In the genomic region with DNA sequence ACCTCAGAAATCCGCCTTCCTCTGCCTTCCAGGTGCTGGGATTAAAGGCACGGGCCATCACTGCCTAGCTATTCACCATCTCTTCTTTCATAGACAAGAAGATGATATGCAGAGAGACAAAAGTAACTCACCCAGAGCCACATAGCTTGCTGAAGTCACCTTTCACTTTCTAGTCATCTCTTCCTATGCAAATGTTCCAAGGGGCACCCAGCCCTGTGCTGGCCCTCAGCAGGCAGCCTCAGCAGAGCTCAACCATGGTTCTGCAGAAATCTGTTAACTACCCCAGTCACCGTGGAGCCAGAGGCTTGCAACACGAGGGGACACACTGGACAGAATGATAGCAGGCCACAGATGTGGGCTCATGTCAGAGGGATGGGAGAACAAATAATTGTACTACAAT, we compare ENCODE assay signal across 30 mouse cellular contexts. TPM values are rescaled to one million over a fixed set of nuclear protein-coding genes. Genes with fewer than 3 reads are reported as not detected.
DNase-seq lines count a peak whose midpoint lies in the region; ATAC-seq lines count a peak whose summit lies in the region.
"Had no signal": no experiment of that assay in that cellular context is flagged by ENCODE, and none has a peak within 500 bp of the region (broad histone marks: within the 10 kb centered on the region; RNA-seq: fewer than 3 reads in every experiment).

No protein-coding gene starts in this region.

- no peaks in the 10 kb centered on the region for H3K9me3 ChIP-seq in liver, embryonic 11.5 days (ENCODE audit: control insufficient read depth, low read length)
- H3K9me3 ChIP-seq in liver, embryonic 16.5 days (replicated peaks; ENCODE audit: control insufficient read depth, low read length) = no peaks in the 10 kb centered on the region
- H3K9me3 ChIP-seq in hindbrain, embryonic 16.5 days (ENCODE audit: control insufficient read depth, low read length) = no peaks in the 10 kb centered on the region
- H3K9me3 ChIP-seq: embryonic facial prominence, embryonic 10.5 days; embryonic facial prominence, embryonic 15.5 days; heart, embryonic 12.5 days; limb, embryonic 12.5 days had no signal

- H3K27ac ChIP-seq in liver, embryonic 11.5 days (ENCODE audit: low read depth, low read length) = peak overlapping the region; percentile 62
- H3K27ac ChIP-seq in liver, embryonic 16.5 days (ENCODE audit: low read length) = peak overlapping the region; percentile 37
- H3K27ac ChIP-seq in hindbrain, embryonic 16.5 days (ENCODE audit: low read depth, low read length) = no peak overlapping the region
- H3K27ac ChIP-seq: embryonic facial prominence, embryonic 10.5 days; embryonic facial prominence, embryonic 15.5 days; heart, adult 2 months; hindbrain, embryonic 14.5 days; left cerebral cortex, adult 2 months; limb, embryonic 12.5 days; macrophage; stomach, postnatal 0 days had no signal

- H3K4me2 ChIP-seq in liver, embryonic 11.5 days = peak overlapping the region; percentile 61
- peak overlapping the region; percentile 39 for H3K4me2 ChIP-seq in liver, embryonic 16.5 days (ENCODE audit: low read depth, low read length)
- H3K4me2 ChIP-seq in hindbrain, embryonic 16.5 days (ENCODE audit: low read length) = no peak overlapping the region
- H3K4me2 ChIP-seq: embryonic facial prominence, embryonic 15.5 days; heart, embryonic 12.5 days; hindbrain, embryonic 14.5 days; limb, embryonic 12.5 days had no signal

- WGBS in liver, embryonic 11.5 days = 48% methylated on average over 4 of the region's 4 CpGs
- WGBS in liver, embryonic 16.5 days (ENCODE audit: insufficient replicate concordance) = 29% methylated on average over 4 of the region's 4 CpGs
- WGBS in hindbrain, embryonic 16.5 days = 68% methylated on average over 4 of the region's 4 CpGs

- H3K4me3 ChIP-seq in liver, embryonic 11.5 days (ENCODE audit: low read depth, low read length) = no peak overlapping the region
- H3K4me3 ChIP-seq in liver, embryonic 16.5 days (ENCODE audit: low read depth, low read length) = no peak overlapping the region
- H3K4me3 ChIP-seq in hindbrain, embryonic 16.5 days (ENCODE audit: low read length) = no peak overlapping the region
- H3K4me3 ChIP-seq: embryonic facial prominence, embryonic 10.5 days; embryonic facial prominence, embryonic 15.5 days; heart, adult 2 months; heart, embryonic 12.5 days; left cerebral cortex, adult 2 months; limb, embryonic 12.5 days had no signal

- H3K27me3 ChIP-seq in liver, embryonic 11.5 days (replicated peaks; ENCODE audit: control insufficient read depth, insufficient read depth, low read length) = no peaks in the 10 kb centered on the region
- H3K27me3 ChIP-seq in liver, embryonic 16.5 days (ENCODE audit: control insufficient read depth, insufficient read depth, low read depth, low read length) = no peaks in the 10 kb centered on the region
- peaks cover 26% of the 10 kb centered on the region for H3K27me3 ChIP-seq in hindbrain, embryonic 16.5 days (replicated peaks; ENCODE audit: control insufficient read depth, insufficient read depth, low read length)

- H3K4me1 ChIP-seq in liver, embryonic 11.5 days (replicated peaks; ENCODE audit: control insufficient read depth, insufficient read depth, low read length) = peaks cover 85% of the 10 kb centered on the region
- peaks cover 90% of the 10 kb centered on the region for H3K4me1 ChIP-seq in liver, embryonic 16.5 days (ENCODE audit: control insufficient read depth, low read depth, low read length)
- H3K4me1 ChIP-seq in hindbrain, embryonic 16.5 days (ENCODE audit: control insufficient read depth, insufficient read depth, low read depth, low read length) = peaks cover 3% of the 10 kb centered on the region; the same call in 1 of the 2 replicates

- no peaks in the 10 kb centered on the region for H3K36me3 ChIP-seq in liver, embryonic 11.5 days (ENCODE audit: control insufficient read depth, insufficient read depth, low read length)
- no peaks in the 10 kb centered on the region for H3K36me3 ChIP-seq in liver, embryonic 16.5 days (ENCODE audit: control insufficient read depth, insufficient read depth)
- H3K36me3 ChIP-seq in hindbrain, embryonic 16.5 days (ENCODE audit: control insufficient read depth, insufficient read depth, low read length) = no peaks in the 10 kb centered on the region
- H3K36me3 ChIP-seq: embryonic facial prominence, embryonic 10.5 days; embryonic facial prominence, embryonic 15.5 days; heart, embryonic 12.5 days had no signal

- no peak overlapping the region for H3K9ac ChIP-seq in liver, embryonic 11.5 days (ENCODE audit: low read depth, low read length)
- no peak overlapping the region for H3K9ac ChIP-seq in liver, embryonic 16.5 days (ENCODE audit: low read depth, low read length)
- H3K9ac ChIP-seq in hindbrain, embryonic 16.5 days (ENCODE audit: low read depth, low read length) = no peak overlapping the region
- H3K9ac ChIP-seq: embryonic facial prominence, embryonic 15.5 days; heart, embryonic 12.5 days; hindbrain, embryonic 14.5 days; limb, embryonic 12.5 days had no signal

- peak; percentile 31 to 41 for DNase-seq in spleen, postnatal 10 days (ENCODE audit: low spot score in 2 of 2)
- no peak for DNase-seq in spleen, postnatal 14 days (ENCODE audit: low spot score in 2 of 2)
- no peak for DNase-seq in liver, embryonic 11.5 days (ENCODE audit: low spot score)
- DNase-seq in right cerebral cortex, postnatal 4 days = no peak
- DNase-seq in urinary bladder, postnatal 36 days (ENCODE audit: low spot score in 2 of 2) = no peak
- DNase-seq: adrenal gland, adult 8-10 months; cerebellum, adult 8-10 months; cerebellum, postnatal 25 days; heart, adult 2 months; heart, postnatal 4 days; kidney, adult 11 months; kidney, postnatal 14 days; lung, adult 18-20 months; lung, postnatal 10 days; midbrain, embryonic 14.5 days; right cerebral cortex, adult 18-20 months; thymus, adult 2 months had no signal

- ATAC-seq in liver, embryonic 11.5 days (replicated peaks; ENCODE audit: low FRiP score) = no peak
- no peak for ATAC-seq in liver, embryonic 16.5 days (ENCODE audit: low read depth)
- ATAC-seq in hindbrain, embryonic 16.5 days = no peak
- ATAC-seq: CD4-positive, CD25-positive, alpha-beta regulatory T cell, adult 4 months; forebrain, embryonic 14.5 days; inflammation-experienced regulatory T-cells, adult 6 months had no signal

RNA-seq across cellular contexts. Expression of gene Rnf220, which starts 20.1 kb away (rescaled TPM):
- 63.6 and 70.9 TPM in 2 replicates for polyA plus RNA-seq in liver, embryonic 11.5 days (2014; fragmentation: Nextera tagmentation; extraction: Ambion mirVana)
- 21.5 and 21.6 TPM in 2 replicates for polyA plus RNA-seq in liver, embryonic 16.5 days (2015; fragmentation: Nextera tagmentation; extraction: Ambion mirVana)
- polyA plus RNA-seq in hindbrain, embryonic 16.5 days (2015; fragmentation: Nextera tagmentation; extraction: Ambion mirVana) = 109 and 114 TPM in 2 replicates

Comparison
In these comparisons a context has a peak if more than half of its experiments do, and no peak if none do; other contexts are left out.
1. DNase-seq: peak in spleen, postnatal 10 days (2 of 2); none in spleen, postnatal 14 days (0 of 2), liver, embryonic 11.5 days (single experiment), right cerebral cortex, postnatal 4 days (single experiment) and urinary bladder, postnatal 36 days (0 of 2).